Mouse (Mus musculus): ENCODE results near the gene Mrgprh. TPM values are rescaled to one million over a fixed set of nuclear protein-coding genes. Genes with fewer than 3 reads are reported as not detected.

Gene Mrgprh
- total and polyA plus RNA-seq, 3 experiments = 5.6 to 9.2 (median 5.7) TPM

- Histone ChIP-seq H3K36me3 (ENCODE audit: control insufficient read depth, insufficient read depth, low read length) (no peaks in the 10 kb centered on the region), H3K79me2 (replicated peaks; ENCODE audit: control insufficient read depth, insufficient read depth, low read length) (no peaks in the 10 kb centered on the region), H3K9ac (ENCODE audit: low read depth, low read length) (no peak overlapping the region), H3K4me3 (no peak overlapping the region), H3K27me3 (ENCODE audit: control insufficient read depth, insufficient read depth, low read length) (no peaks in the 10 kb centered on the region), H3K4me1 (ENCODE audit: control insufficient read depth, insufficient read depth, low read length) (peaks cover 2% of the 10 kb centered on the region; the same call in 1 of the 2 replicates), H3K27ac (no peak overlapping the region)
- 84% methylated on average over 5 of the region's 5 CpGs for WGBS
- no peak for DNase-seq
- intact Hi-C loops (cut with DNase I) = no loop called here
- no peak for TF ChIP-seq EP300 (IDR thresholded peaks at IDR 0.05; ENCODE audit: insufficient read depth, low read depth, low read length)
- TF ChIP-seq POLR2A (IDR thresholded peaks at IDR 0.05; ENCODE audit: insufficient read depth, low read depth, low read length) = no peak
- TF ChIP-seq CTCF (IDR thresholded peaks at IDR 0.05) = no peak
Measured at GRCm38 (mm10) chr17:12835738-12836137, 40.1 kb upstream of the Mrgprh start.

GRCm38 (mm10) chr17:12839475-12840267, 36.2 kb upstream of the Mrgprh start:
- Histone ChIP-seq H3K4me1 (ENCODE audit: control insufficient read depth, insufficient read depth, low read length) (no peaks in the 10 kb centered on the region), H3K27ac (no peak overlapping the region), H3K4me3 (no peak overlapping the region), H3K36me3 (ENCODE audit: control insufficient read depth, insufficient read depth, low read length) (no peaks in the 10 kb centered on the region), H3K79me2 (replicated peaks; ENCODE audit: control insufficient read depth, insufficient read depth, low read length) (no peaks in the 10 kb centered on the region), H3K27me3 (ENCODE audit: control insufficient read depth, insufficient read depth, low read length) (no peaks in the 10 kb centered on the region), H3K9ac (ENCODE audit: low read depth, low read length) (no peak overlapping the region)
- DNase-seq = peak in 1 of 2 experiments; percentile 6
- TF ChIP-seq CTCF (IDR thresholded peaks at IDR 0.05) = no peak
- no peak for TF ChIP-seq POLR2A (IDR thresholded peaks at IDR 0.05; ENCODE audit: insufficient read depth, low read depth, low read length)
- TF ChIP-seq EP300 (IDR thresholded peaks at IDR 0.05; ENCODE audit: insufficient read depth, low read depth, low read length) = no peak
- WGBS = 73% methylated on average over 10 of the region's 10 CpGs
- intact Hi-C loops (cut with DNase I) = no loop called here

GRCm38 (mm10) chr17:12843826-12844225, 32.0 kb upstream of the Mrgprh start:
- WGBS = 79% methylated on average over 6 of the region's 6 CpGs
- Histone ChIP-seq H3K4me3 (no peak overlapping the region), H3K27me3 (ENCODE audit: control insufficient read depth, insufficient read depth, low read length) (no peaks in the 10 kb centered on the region), H3K79me2 (replicated peaks; ENCODE audit: control insufficient read depth, insufficient read depth, low read length) (no peaks in the 10 kb centered on the region), H3K36me3 (ENCODE audit: control insufficient read depth, insufficient read depth, low read length) (no peaks in the 10 kb centered on the region), H3K27ac (no peak overlapping the region), H3K9ac (ENCODE audit: low read depth, low read length) (no peak overlapping the region), H3K4me1 (ENCODE audit: control insufficient read depth, insufficient read depth, low read length) (no peaks in the 10 kb centered on the region)
- DNase-seq = peak in 1 of 2 experiments; percentile 1
- TF ChIP-seq EP300 (IDR thresholded peaks at IDR 0.05; ENCODE audit: insufficient read depth, low read depth, low read length) (no peak), POLR2A (IDR thresholded peaks at IDR 0.05; ENCODE audit: insufficient read depth, low read depth, low read length) (no peak), CTCF (IDR thresholded peaks at IDR 0.05) (no peak)
- intact Hi-C loops (cut with DNase I) = no loop called here

- intact Hi-C loops (cut with DNase I) = no loop called here
Measured at GRCm38 (mm10) chr17:12844540-12844939, 31.3 kb upstream of the Mrgprh start.

GRCm38 (mm10) chr17:12845862-12846261, 30.0 kb upstream of the Mrgprh start:
- DNase-seq = no peak
- Histone ChIP-seq H3K36me3 (ENCODE audit: control insufficient read depth, insufficient read depth, low read length) (no peaks in the 10 kb centered on the region), H3K4me3 (no peak overlapping the region), H3K27ac (no peak overlapping the region), H3K27me3 (ENCODE audit: control insufficient read depth, insufficient read depth, low read length) (no peaks in the 10 kb centered on the region), H3K79me2 (replicated peaks; ENCODE audit: control insufficient read depth, insufficient read depth, low read length) (no peaks in the 10 kb centered on the region), H3K4me1 (ENCODE audit: control insufficient read depth, insufficient read depth, low read length) (no peaks in the 10 kb centered on the region), H3K9ac (ENCODE audit: low read depth, low read length) (no peak overlapping the region)
- TF ChIP-seq EP300 (IDR thresholded peaks at IDR 0.05; ENCODE audit: insufficient read depth, low read depth, low read length) (no peak), POLR2A (IDR thresholded peaks at IDR 0.05; ENCODE audit: insufficient read depth, low read depth, low read length) (no peak), CTCF (IDR thresholded peaks at IDR 0.05) (no peak)
- intact Hi-C loops (cut with DNase I) = no loop called here
- WGBS = 52% methylated on average over 5 of the region's 5 CpGs

More at GRCm38 (mm10) chr17:12844540-12844939, 31.3 kb upstream of the Mrgprh start:
- Histone ChIP-seq H3K79me2 (replicated peaks; ENCODE audit: control insufficient read depth, insufficient read depth, low read length) (no peaks in the 10 kb centered on the region), H3K9ac (ENCODE audit: low read depth, low read length) (no peak overlapping the region), H3K4me1 (ENCODE audit: control insufficient read depth, insufficient read depth, low read length) (no peaks in the 10 kb centered on the region), H3K27me3 (ENCODE audit: control insufficient read depth, insufficient read depth, low read length) (no peaks in the 10 kb centered on the region), H3K4me3 (no peak overlapping the region), H3K27ac (no peak overlapping the region), H3K36me3 (ENCODE audit: control insufficient read depth, insufficient read depth, low read length) (no peaks in the 10 kb centered on the region)
- WGBS = 75% methylated on average over 4 of the region's 4 CpGs
- DNase-seq = no peak
- TF ChIP-seq POLR2A (IDR thresholded peaks at IDR 0.05; ENCODE audit: insufficient read depth, low read depth, low read length) (no peak), EP300 (IDR thresholded peaks at IDR 0.05; ENCODE audit: insufficient read depth, low read depth, low read length) (no peak), CTCF (IDR thresholded peaks at IDR 0.05) (no peak)

- WGBS = 69% methylated on average over 5 of the region's 5 CpGs
- Histone ChIP-seq H3K27ac (no peak overlapping the region), H3K36me3 (ENCODE audit: control insufficient read depth, insufficient read depth, low read length) (no peaks in the 10 kb centered on the region), H3K27me3 (ENCODE audit: control insufficient read depth, insufficient read depth, low read length) (no peaks in the 10 kb centered on the region), H3K9ac (ENCODE audit: low read depth, low read length) (no peak overlapping the region), H3K79me2 (replicated peaks; ENCODE audit: control insufficient read depth, insufficient read depth, low read length) (no peaks in the 10 kb centered on the region), H3K4me1 (ENCODE audit: control insufficient read depth, insufficient read depth, low read length) (no peaks in the 10 kb centered on the region), H3K4me3 (no peak overlapping the region)
- TF ChIP-seq EP300 (IDR thresholded peaks at IDR 0.05; ENCODE audit: insufficient read depth, low read depth, low read length) (no peak), CTCF (IDR thresholded peaks at IDR 0.05) (no peak), POLR2A (IDR thresholded peaks at IDR 0.05; ENCODE audit: insufficient read depth, low read depth, low read length) (no peak)
- peak in 1 of 2 experiments; percentile 10 for DNase-seq
- intact Hi-C loops (cut with DNase I) = no loop called here
Measured at GRCm38 (mm10) chr17:12846474-12846873, 29.4 kb upstream of the Mrgprh start.
